Mouse (Mus musculus) MEL (cell line): Measurements from ENCODE around the gene Btnl4. TPM values are rescaled to one million over a fixed set of nuclear protein-coding genes. Genes with fewer than 3 reads are reported as not detected.
"Not testable (repeated sequence)": the region's sequence is repeated elsewhere in the genome, so short reads cannot be mapped to it uniquely, and the experiment has no call there.

ENCODE experiments used
- DNase-seq: peaks from one replicate; pipeline ENCODE4 v3.0.0; 2011; ENCODE audit warnings: low read depth, low spot score
- H3K27ac ChIP-seq: 2 replicates; pipeline ENCODE4 v1.5.1; 2012; ENCODE audit warnings: low read depth, mild to moderate bottlenecking, control low read depth, low read length, moderate library complexity; ENCODE audit not compliant: control insufficient read depth
- H3K27me3 ChIP-seq, 2 experiments: fragments of 150-350 bp in 1 of 2; sonication (generic) in 1 of 2; 2 replicates each; pipeline ENCODE4 v1.6.1; 2012; ENCODE audit warnings: low read length in 2 of 2, mild to moderate bottlenecking in 2 of 2, improper control_type of control experiment in 1 of 2, moderate library complexity in 1 of 2; ENCODE audit not compliant: insufficient read depth in 2 of 2, control insufficient read depth in 1 of 2
- H3K36me3 ChIP-seq, 2 experiments: 2 replicates each; pipeline ENCODE4 v1.6.1; 2012 to 2014; ENCODE audit warnings: low read length in 2 of 2, improper control_type of control experiment in 1 of 2, inconsistent platforms in 1 of 2, mild to moderate bottlenecking in 1 of 2; ENCODE audit not compliant: insufficient read depth in 2 of 2, control insufficient read depth in 1 of 2
- H3K4me1 ChIP-seq, 2 experiments: fragments of 150-350 bp in 1 of 2; sonication (generic) in 1 of 2; 2 replicates each; pipeline ENCODE4 v1.6.1; 2012; ENCODE audit warnings: low read length in 2 of 2, improper control_type of control experiment in 1 of 2, mild to moderate bottlenecking in 1 of 2; ENCODE audit not compliant: insufficient read depth in 2 of 2, control insufficient read depth in 1 of 2
- H3K4me3 ChIP-seq, 2 experiments: fragments of 150-350 bp in 1 of 2; sonication (generic) in 1 of 2; 2 replicates each; pipeline ENCODE4 v1.5.1; 2012; ENCODE audit warnings: low read depth in 2 of 2, low read length in 2 of 2, mild to moderate bottlenecking in 2 of 2, moderate library complexity in 2 of 2, control low read depth in 1 of 2, improper control_type of control experiment in 1 of 2; ENCODE audit not compliant: control insufficient read depth in 1 of 2, insufficient read depth in 1 of 2
- H3K79me2 ChIP-seq: 2 replicates; pipeline ENCODE4 v1.6.1; 2012; ENCODE audit warnings: mild to moderate bottlenecking, low read length, moderate library complexity; ENCODE audit not compliant: control insufficient read depth, poor library complexity, insufficient read depth
- H3K9ac ChIP-seq: 2 replicates; pipeline ENCODE4 v1.6.1; 2012; ENCODE audit warnings: low read depth, mild to moderate bottlenecking, control low read depth, low read length, moderate library complexity; ENCODE audit not compliant: control insufficient read depth, poor library complexity, severe bottlenecking
- H3K9me3 ChIP-seq: fragments of 150-350 bp; sonication (generic); replicated peaks from 2 replicates; pipeline ENCODE4 v1.6.1; 2012; ENCODE audit warnings: mild to moderate bottlenecking, low read length, improper control_type of control experiment, moderate library complexity; ENCODE audit not compliant: insufficient read depth
- BHLHE40 ChIP-seq: IDR thresholded peaks from 2 replicates; pipeline ENCODE4 v1.6.1; 2012; ENCODE audit warnings: low read depth, mild to moderate bottlenecking, inconsistent platforms, low read length, improper control_type of control experiment, borderline replicate concordance
- CHD1 ChIP-seq: IDR thresholded peaks from 2 replicates; pipeline ENCODE4 v1.6.1; 2012; ENCODE audit warnings: low read depth, mild to moderate bottlenecking, inconsistent platforms, low read length, improper control_type of control experiment
- CHD2 ChIP-seq: IDR thresholded peaks from 2 replicates; pipeline ENCODE4 v1.6.1; 2011; ENCODE audit warnings: low read length, improper control_type of control experiment
- EP300 ChIP-seq, 2 experiments: IDR thresholded peaks; 2 replicates each; pipeline ENCODE4 v1.6.1; 2011; ENCODE audit warnings: improper control_type of control experiment in 2 of 2, low read length in 2 of 2, low read depth in 1 of 2, mild to moderate bottlenecking in 1 of 2
- ETS1 ChIP-seq: IDR thresholded peaks from 2 replicates; pipeline ENCODE4 v1.6.1; 2012; ENCODE audit warnings: low read depth, mild to moderate bottlenecking, inconsistent platforms, low read length, improper control_type of control experiment, moderate library complexity
- GABPA ChIP-seq: IDR thresholded peaks from 2 replicates; pipeline ENCODE4 v1.6.1; 2012; ENCODE audit warnings: low read depth, mild to moderate bottlenecking, inconsistent platforms, low read length, improper control_type of control experiment, moderate library complexity
- GATA1 ChIP-seq: IDR thresholded peaks from 2 replicates; pipeline ENCODE4 v1.6.1; 2011; ENCODE audit warnings: low read depth, low read length, improper control_type of control experiment
- MAFK ChIP-seq: IDR thresholded peaks from 2 replicates; pipeline ENCODE4 v1.6.1; 2011; ENCODE audit warnings: low read depth, mild to moderate bottlenecking, low read length, improper control_type of control experiment, borderline replicate concordance
- MAZ ChIP-seq: IDR thresholded peaks from 2 replicates; pipeline ENCODE4 v1.6.1; 2012; ENCODE audit warnings: low read depth, mild to moderate bottlenecking, inconsistent platforms, low read length, improper control_type of control experiment
- MEF2A ChIP-seq: IDR thresholded peaks from 2 replicates; pipeline ENCODE4 v1.6.1; 2014; ENCODE audit warnings: low read depth, mild to moderate bottlenecking, inconsistent platforms, low read length, improper control_type of control experiment; ENCODE audit not compliant: poor library complexity, insufficient replicate concordance, severe bottlenecking; ENCODE audit errors: extremely low read depth
- MYC ChIP-seq: IDR thresholded peaks from 2 replicates; pipeline ENCODE4 v1.6.1; 2011; ENCODE audit warnings: low read depth, mild to moderate bottlenecking, low read length, improper control_type of control experiment, moderate library complexity
- NRF1 ChIP-seq: IDR thresholded peaks from 2 replicates; pipeline ENCODE4 v1.6.1; 2014; ENCODE audit warnings: low read depth, mild to moderate bottlenecking, inconsistent platforms, low read length, improper control_type of control experiment, moderate library complexity; ENCODE audit not compliant: poor library complexity, insufficient read depth, severe bottlenecking
- POLR2A ChIP-seq, 2 experiments: IDR thresholded peaks; 2 replicates each; pipeline ENCODE4 v1.6.1; 2011 to 2012; ENCODE audit warnings: low read length in 2 of 2, mild to moderate bottlenecking in 2 of 2, control low read depth in 1 of 2, improper control_type of control experiment in 1 of 2, low read depth in 1 of 2, moderate library complexity in 1 of 2; ENCODE audit not compliant: control insufficient read depth in 1 of 2, insufficient read depth in 1 of 2, poor library complexity in 1 of 2
- POLR2AphosphoS2 ChIP-seq: IDR thresholded peaks from 2 replicates; pipeline ENCODE4 v1.6.1; 2011; ENCODE audit warnings: low read length, improper control_type of control experiment
- POLR2AphosphoS5 ChIP-seq: IDR thresholded peaks from 2 replicates; pipeline ENCODE4 v1.6.1; 2012; ENCODE audit warnings: low read depth, borderline replicate concordance, mild to moderate bottlenecking, inconsistent platforms, low read length, moderate library complexity, mixed read lengths
- RAD21 ChIP-seq: IDR thresholded peaks from 2 replicates; pipeline ENCODE4 v1.6.1; 2011; ENCODE audit warnings: mild to moderate bottlenecking, low read depth, low read length, improper control_type of control experiment
- SIN3A ChIP-seq: IDR thresholded peaks from 2 replicates; pipeline ENCODE4 v1.6.1; 2012; ENCODE audit warnings: low read length, improper control_type of control experiment, inconsistent platforms
- SMC3 ChIP-seq: IDR thresholded peaks from 2 replicates; pipeline ENCODE4 v1.6.1; 2011; ENCODE audit warnings: low read depth, low read length, improper control_type of control experiment
- TAL1 ChIP-seq: IDR thresholded peaks from 2 replicates; pipeline ENCODE4 v1.6.1; 2012; ENCODE audit warnings: mild to moderate bottlenecking, inconsistent platforms, low read length, moderate library complexity, mixed read lengths
- UBTF ChIP-seq: IDR thresholded peaks from 2 replicates; pipeline ENCODE4 v1.6.1; 2012; ENCODE audit warnings: low read depth, mild to moderate bottlenecking, inconsistent platforms, low read length, improper control_type of control experiment, moderate library complexity, borderline replicate concordance; ENCODE audit not compliant: insufficient read depth
- USF2 ChIP-seq, 2 experiments: IDR thresholded peaks; 2 replicates each; pipeline ENCODE4 v1.6.1; 2011 to 2012; ENCODE audit warnings: improper control_type of control experiment in 2 of 2, low read length in 2 of 2, borderline replicate concordance in 1 of 2, inconsistent platforms in 1 of 2, low read depth in 1 of 2, mild to moderate bottlenecking in 1 of 2; ENCODE audit not compliant: insufficient read depth in 1 of 2
- polyA plus RNA-seq, 2 experiments: library from polyadenylated mRNA; stranded (reverse) in 1 of 2; unstranded in 1 of 2; fragments of >175 nt in 1 of 2; fragments of >200 nt in 1 of 2; gene quantifications; 2 replicates each; pipeline versions ENCODE4 v1.2.1 to v1.2.4; 2012; ENCODE audit warnings: low replicate concordance in 2 of 2, low read depth in 1 of 2; ENCODE audit not compliant: insufficient read length in 2 of 2, insufficient read depth in 1 of 2, missing spikeins in 1 of 2
- total RNA-seq: library from RNA; depleted of rRNA; stranded (reverse); fragments of 300-350 nt; gene quantifications from 2 replicates; pipeline ENCODE4 v1.2.3, GENCODE M21; 2012

The Btnl4 gene
- total and polyA plus RNA-seq, 3 experiments, result not detected

DNA sequence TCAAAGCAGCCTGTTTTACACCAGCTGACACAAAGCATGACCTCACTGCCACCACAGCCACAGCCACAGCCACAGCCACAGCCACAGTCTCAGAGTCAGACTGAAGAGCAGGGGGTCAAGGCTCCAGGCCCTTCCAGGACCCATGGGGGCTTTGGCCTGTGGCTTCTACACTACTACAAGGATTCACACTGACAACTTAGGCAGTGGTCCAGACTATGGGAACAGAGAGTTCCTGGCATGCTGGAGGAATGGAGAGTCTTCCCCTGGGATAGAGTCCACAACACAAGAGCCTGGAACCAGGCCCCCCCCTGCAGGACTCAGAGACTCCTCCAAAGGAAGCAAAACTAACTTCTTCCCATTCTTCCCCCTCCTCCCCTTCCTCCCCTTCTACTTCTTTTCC is 30.5 kb upstream of the Btnl4 start:
- Histone ChIP-seq H3K9me3 (no peaks in the 10 kb centered on the region), H3K79me2 (no peaks in the 10 kb centered on the region), H3K36me3 (no peaks in the 10 kb centered on the region), H3K27me3 (no peaks in the 10 kb centered on the region), H3K4me3 (no peak overlapping the region), H3K9ac (no peak overlapping the region), H3K27ac (no peak overlapping the region), H3K4me1 (no peaks in the 10 kb centered on the region)
- TF ChIP-seq MYC, result no peak
- no peak for TF ChIP-seq POLR2A (IDR thresholded peaks at IDR 0.05; ENCODE audit: control insufficient read depth in 1 of 2, insufficient read depth in 1 of 2, low read depth in 1 of 2, low read length in 2 of 2, poor library complexity in 1 of 2)
- no peak for TF ChIP-seq GATA1
- no peak for TF ChIP-seq TAL1
- no peak for TF ChIP-seq SMC3
- no peak for TF ChIP-seq MAZ
- no peak for TF ChIP-seq RAD21
- no peak for TF ChIP-seq USF2 (IDR thresholded peaks at IDR 0.05; ENCODE audit: borderline replicate concordance in 1 of 2, insufficient read depth in 1 of 2, low read depth in 1 of 2, low read length in 2 of 2)
- DNase-seq, result no peak

DNA sequence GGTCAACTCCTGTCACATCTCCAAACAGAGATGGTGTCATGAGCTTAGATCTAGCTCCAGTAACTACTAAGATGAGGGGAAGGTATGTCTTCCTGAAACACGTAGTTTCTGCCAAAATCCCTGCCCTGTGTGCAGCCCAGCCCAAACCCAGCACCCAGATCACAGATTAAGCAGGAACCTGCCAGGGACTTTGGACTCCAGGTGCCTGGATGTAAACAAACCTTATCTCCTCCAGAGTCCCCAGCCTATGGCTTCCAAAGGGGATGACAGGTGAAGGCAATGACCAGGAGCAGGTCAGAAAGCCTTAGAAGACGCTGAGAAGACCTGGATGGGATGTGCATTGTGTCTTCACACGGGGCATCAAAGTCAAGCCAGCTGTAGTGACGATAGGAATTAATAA is 20.6 kb upstream of the Btnl4 start:
- not testable (repeated sequence) for H3K27me3 ChIP-seq, H3K36me3 ChIP-seq, H3K9me3 ChIP-seq, H3K27ac ChIP-seq, H3K4me1 ChIP-seq, H3K4me3 ChIP-seq, DNase-seq, H3K79me2 ChIP-seq, H3K9ac ChIP-seq

DNA sequence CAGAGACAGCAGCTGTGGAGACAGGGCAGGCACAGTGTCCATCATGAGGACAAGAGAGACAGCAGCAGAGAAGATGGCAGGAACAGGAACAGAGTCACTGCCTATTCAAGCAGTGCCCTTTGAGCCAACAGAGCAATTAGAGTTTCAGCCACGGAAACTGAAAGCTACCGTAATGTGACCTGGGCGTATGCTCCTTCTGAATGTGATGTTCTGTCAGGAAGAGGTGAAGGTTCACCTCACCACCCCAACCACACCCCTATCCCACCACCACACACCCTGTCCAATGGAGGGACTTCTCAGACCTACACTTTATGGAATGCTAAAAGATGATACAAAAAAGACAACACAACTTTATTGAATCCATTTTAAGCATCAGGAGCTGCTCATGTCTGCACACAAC is 20.2 kb upstream of the Btnl4 start:
- H3K9me3 ChIP-seq, H3K27me3 ChIP-seq, H3K36me3 ChIP-seq, H3K79me2 ChIP-seq, H3K27ac ChIP-seq, H3K4me1 ChIP-seq, DNase-seq, H3K4me3 ChIP-seq, H3K9ac ChIP-seq: not testable (repeated sequence)

DNA sequence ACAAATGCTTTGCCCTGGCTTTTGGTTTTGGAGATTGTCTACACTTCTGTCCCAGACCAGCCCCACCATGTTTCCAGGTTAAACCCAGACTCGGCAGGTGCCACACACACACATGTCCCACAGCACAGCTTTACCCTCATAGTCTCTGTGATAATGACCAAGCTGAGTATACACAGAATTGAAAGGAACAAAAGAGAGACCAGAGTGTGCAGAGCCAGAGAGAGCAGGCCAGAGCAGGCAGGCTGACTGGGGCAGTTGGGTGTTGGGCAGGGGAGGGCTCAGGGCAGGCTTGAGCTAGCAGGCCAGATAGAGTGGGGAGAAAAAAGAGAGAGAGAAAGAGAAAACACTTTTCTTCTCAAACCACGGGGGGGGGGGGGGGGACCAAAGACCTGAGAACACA is 19.4 kb upstream of the Btnl4 start:
- Histone ChIP-seq H3K36me3 (no peaks in the 10 kb centered on the region), H3K4me1 (no peaks in the 10 kb centered on the region), H3K27me3 (no peaks in the 10 kb centered on the region), H3K9ac (no peak overlapping the region), H3K27ac (no peak overlapping the region), H3K79me2 (no peaks in the 10 kb centered on the region), H3K9me3 (no peaks in the 10 kb centered on the region), H3K4me3 (no peak overlapping the region)
- TF ChIP-seq ETS1 (no peak), MAFK (no peak), CHD2 (no peak), GABPA (no peak), POLR2AphosphoS5 (no peak), EP300 (IDR thresholded peaks at IDR 0.05; ENCODE audit: low read depth in 1 of 2, low read length in 2 of 2) (no peak), POLR2AphosphoS2 (no peak), MAZ (no peak), SIN3A (no peak), BHLHE40 (no peak), MYC (no peak), MEF2A (no peak), UBTF (no peak), CHD1 (no peak), NRF1 (no peak)
- DNase-seq, result no peak
